12 mouse cellular contexts compared by ENCODE assay signal in the genomic region with DNA sequence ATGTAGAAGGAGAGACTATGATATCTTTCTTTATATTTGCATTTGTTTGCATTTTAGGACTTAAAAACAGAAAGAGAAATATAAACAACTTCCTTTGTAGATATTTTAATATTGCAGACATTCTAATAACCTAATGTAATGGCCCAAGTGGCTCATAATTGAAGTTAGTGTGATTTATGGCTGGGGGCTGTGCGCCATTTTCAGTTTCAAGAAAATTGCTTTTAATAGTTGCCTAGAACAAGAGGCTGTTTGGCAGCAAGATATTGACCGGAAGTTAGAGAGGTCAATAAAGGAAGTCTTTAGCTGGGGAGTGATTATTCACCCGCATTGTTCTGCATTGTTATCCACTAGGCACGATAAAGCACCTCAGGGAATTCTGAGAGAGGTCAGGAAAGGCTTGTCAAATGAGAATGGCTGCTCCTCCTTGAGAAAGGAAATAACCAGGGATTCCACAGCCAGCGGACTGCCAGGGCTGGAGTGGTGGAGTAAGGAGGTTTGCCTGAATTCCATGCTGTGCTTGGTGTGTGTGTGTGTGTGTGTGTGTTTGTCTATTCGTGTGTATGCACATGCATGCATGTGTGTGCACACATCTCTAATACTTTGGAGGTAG.
DNase-seq lines count a peak whose midpoint lies in the region; ATAC-seq lines count a peak whose summit lies in the region.
"Had no signal": no experiment of that assay in that cellular context is flagged by ENCODE, and none has a peak within 500 bp of the region (broad histone marks: within the 10 kb centered on the region; RNA-seq: fewer than 3 reads in every experiment).

No protein-coding gene starts in this region.

- DNase-seq in embryonic facial prominence, embryonic 10.5 days (ENCODE audit: low spot score) = no peak
- DNase-seq in kidney, adult 9 months = peak; percentile 60
- DNase-seq in kidney, adult 11 months = no peak
- peak; percentile 44 to 59 for DNase-seq in heart, postnatal 10 days
- no peak for DNase-seq in embryo, embryonic 10 days (ENCODE audit: low spot score)
- DNase-seq in adrenal gland, postnatal 4 days (ENCODE audit: low spot score in 2 of 2) = no peak
- DNase-seq: cerebellum, adult 18-20 months; liver, embryonic 13.5 days had no signal

- no peaks in the 10 kb centered on the region for H3K27me3 ChIP-seq in embryonic facial prominence, embryonic 12.5 days
- no peaks in the 10 kb centered on the region for H3K27me3 ChIP-seq in embryonic facial prominence, embryonic 10.5 days (replicated peaks; ENCODE audit: low read depth, poor library complexity, severe bottlenecking)
- H3K27me3 ChIP-seq in limb, embryonic 12.5 days = no peaks in the 10 kb centered on the region
- H3K27me3 ChIP-seq: forebrain, embryonic 13.5 days; liver, embryonic 13.5 days had no signal

- intact Hi-C loops in heart, postnatal 10 days (cut with DNase I) = no loop called here

- WGBS in embryonic facial prominence, embryonic 12.5 days = 58% methylated on average over 6 of the region's 6 CpGs
- 58% methylated on average over 6 of the region's 6 CpGs for WGBS in embryonic facial prominence, embryonic 10.5 days
- WGBS in limb, embryonic 12.5 days = 48% methylated on average over 6 of the region's 6 CpGs

- no peaks in the 10 kb centered on the region for H3K4me1 ChIP-seq in embryonic facial prominence, embryonic 12.5 days
- peaks cover 25% of the 10 kb centered on the region for H3K4me1 ChIP-seq in embryonic facial prominence, embryonic 10.5 days
- peaks cover 49% of the 10 kb centered on the region for H3K4me1 ChIP-seq in limb, embryonic 12.5 days (replicated peaks)
- H3K4me1 ChIP-seq: forebrain, embryonic 13.5 days had no signal

- no peak overlapping the region for H3K4me2 ChIP-seq in embryonic facial prominence, embryonic 12.5 days (replicated peaks)
- no peak overlapping the region for H3K4me2 ChIP-seq in limb, embryonic 12.5 days
- H3K4me2 ChIP-seq: forebrain, embryonic 13.5 days; liver, embryonic 13.5 days had no signal

- no peak overlapping the region for H3K4me3 ChIP-seq in embryonic facial prominence, embryonic 12.5 days
- no peak overlapping the region for H3K4me3 ChIP-seq in embryonic facial prominence, embryonic 10.5 days
- no peak overlapping the region for H3K4me3 ChIP-seq in limb, embryonic 12.5 days (replicated peaks)
- H3K4me3 ChIP-seq: forebrain, embryonic 13.5 days; left cerebral cortex, adult 2 months; liver, embryonic 13.5 days had no signal

- no peak overlapping the region for H3K9ac ChIP-seq in embryonic facial prominence, embryonic 12.5 days
- H3K9ac ChIP-seq in limb, embryonic 12.5 days (replicated peaks) = no peak overlapping the region
- H3K9ac ChIP-seq: forebrain, embryonic 13.5 days; liver, embryonic 13.5 days had no signal

- H3K27ac ChIP-seq in embryonic facial prominence, embryonic 12.5 days = 0 out of 2 replicates have a peak overlapping the region, but pooled peaks have one; percentile 2
- H3K27ac ChIP-seq in embryonic facial prominence, embryonic 10.5 days (replicated peaks) = no peak overlapping the region
- H3K27ac ChIP-seq in limb, embryonic 12.5 days = peak overlapping the region; percentile 73
- H3K27ac ChIP-seq: forebrain, embryonic 13.5 days; left cerebral cortex, adult 2 months; liver, embryonic 13.5 days had no signal

- ATAC-seq in embryonic facial prominence, embryonic 12.5 days (ENCODE audit: insufficient number of reproducible peaks, insufficient read depth, low FRiP score, low TSS enrichment) = no peak
- ATAC-seq in limb, embryonic 12.5 days (ENCODE audit: insufficient number of reproducible peaks, insufficient read depth, low FRiP score, low TSS enrichment, low read depth) = 0 out of 2 replicates have a peak, but pooled peaks have one; percentile 48
- ATAC-seq: forebrain, embryonic 13.5 days had no signal

- no peaks in the 10 kb centered on the region for H3K9me3 ChIP-seq in embryonic facial prominence, embryonic 12.5 days
- no peaks in the 10 kb centered on the region for H3K9me3 ChIP-seq in embryonic facial prominence, embryonic 10.5 days
- no peaks in the 10 kb centered on the region for H3K9me3 ChIP-seq in limb, embryonic 12.5 days
- H3K9me3 ChIP-seq: forebrain, embryonic 13.5 days; liver, embryonic 13.5 days had no signal

- H3K36me3 ChIP-seq in embryonic facial prominence, embryonic 12.5 days = peaks cover 47% of the 10 kb centered on the region
- H3K36me3 ChIP-seq in embryonic facial prominence, embryonic 10.5 days (replicated peaks) = peaks cover 73% of the 10 kb centered on the region
- H3K36me3 ChIP-seq in limb, embryonic 12.5 days = peaks cover 60% of the 10 kb centered on the region

Comparison
In these comparisons a context has a peak if more than half of its experiments do, and no peak if none do; other contexts are left out.
1. DNase-seq: peak in kidney, adult 9 months (single experiment) and heart, postnatal 10 days (2 of 2); none in embryonic facial prominence, embryonic 10.5 days (single experiment), kidney, adult 11 months (single experiment), embryo, embryonic 10 days (single experiment) and adrenal gland, postnatal 4 days (0 of 2).